Mouse (Mus musculus) left cerebral cortex, adult 11 months (tissue): Measurements from ENCODE around the gene Lhx2.
A peak's percentile ranks its signal among the peaks of the same experiment; 100 is the strongest.

Source experiments
- DNase-seq: peaks from one replicate; pipeline ENCODE4 v3.0.0; 2022; ENCODE audit warnings: low spot score

Gene Lhx2

GRCm38 (mm10) chr2:38346881-38347764 is 8.0 kb downstream of the Lhx2 start:
- no peak for DNase-seq

- DNase-seq: no peak
Measured at GRCm38 (mm10) chr2:38347811-38348551, 8.9 kb downstream of the Lhx2 start.

- no peak for DNase-seq
Measured at GRCm38 (mm10) chr2:38348660-38349420, 9.8 kb downstream of the Lhx2 start.

GRCm38 (mm10) chr2:38349447-38350350 is 10.6 kb downstream of the Lhx2 start:
- DNase-seq: no peak

- DNase-seq: no peak
Measured at GRCm38 (mm10) chr2:38350386-38350785, 11.3 kb downstream of the Lhx2 start.

GRCm38 (mm10) chr2:38350796-38351195 is 11.7 kb downstream of the Lhx2 start:
- peak; percentile 66 for DNase-seq

GRCm38 (mm10) chr2:38351641-38352320 is 12.7 kb downstream of the Lhx2 start:
- no peak for DNase-seq

- DNase-seq: no peak
Measured at GRCm38 (mm10) chr2:38352321-38353007, 13.4 kb downstream of the Lhx2 start.

- DNase-seq: no peak
Measured at GRCm38 (mm10) chr2:38353008-38353379, 13.9 kb downstream of the Lhx2 start.

- DNase-seq: no peak
Measured at GRCm38 (mm10) chr2:38353664-38354063, 14.6 kb downstream of the Lhx2 start.

GRCm38 (mm10) chr2:38354179-38354716 is 15.2 kb downstream of the Lhx2 start:
- DNase-seq: no peak

- no peak for DNase-seq
Measured at GRCm38 (mm10) chr2:38354717-38355510, 15.8 kb downstream of the Lhx2 start.

GRCm38 (mm10) chr2:38355731-38356427 is 16.8 kb downstream of the Lhx2 start:
- DNase-seq: no peak

GRCm38 (mm10) chr2:38356428-38357260 is 17.6 kb downstream of the Lhx2 start:
- no peak for DNase-seq

- no peak for DNase-seq
Measured at GRCm38 (mm10) chr2:38357294-38358246, 18.5 kb downstream of the Lhx2 start.

- no peak for DNase-seq
Measured at GRCm38 (mm10) chr2:38358611-38359010, 19.5 kb downstream of the Lhx2 start.
